Mouse (Mus musculus) inflammation-experienced regulatory T-cells (primary cell): ENCODE measurements around the gene Litaf. TPM values are rescaled to one million over a fixed set of nuclear protein-coding genes. Genes with fewer than 3 reads are reported as not detected.

Source experiments
- polyA plus RNA-seq, 2 experiments: library from polyadenylated mRNA; unstranded; fragments of 100-300 nt; shearing (Covaris generic); gene quantifications; one replicate each; pipeline ENCODE4 v1.2.1; 2017

Litaf gene
- polyA plus RNA-seq, result 10 to 100 TPM; 25.5 to 35.7 TPM

GRCm38 (mm10) chr16:11066029-11066832 is at the start of gene Litaf:
Litaf (minus strand) TSS chr16:11066157.

GRCm38 (mm10) chr16:11060645-11061044 is 5.3 kb downstream of the Litaf start, which contains the start of gene Snn:
Snn (plus strand) TSS chr16:11060945.

Other genes starting within 250 kb of the Litaf start
- 1 to 10 TPM; 2.9 to 5.3 TPM for gene Rmi2, start 231.1 kb downstream of the Litaf start, polyA plus RNA-seq
- gene Snn, start 5.2 kb downstream of the Litaf start, polyA plus RNA-seq, result 1 to 10 TPM; 1.4 to 2.0 TPM
- 10 to 100 TPM; 40.4 to 49.8 TPM for gene Txndc11, start 68.5 kb upstream of the Litaf start, polyA plus RNA-seq
- 100 to 1,000 TPM; 299 to 314 TPM for gene Zc3h7a, start 110.2 kb upstream of the Litaf start, polyA plus RNA-seq
- 100 to 1,000 TPM; 140 to 159 TPM for gene Rsl1d1, start 137.2 kb upstream of the Litaf start, polyA plus RNA-seq
- 100 to 1,000 TPM in 1 of 2 experiments, 10 to 100 TPM in 1; 90.1 to 102 TPM for gene Gspt1, start 188.2 kb upstream of the Litaf start, polyA plus RNA-seq
- 1 to 10 TPM in 1 of 2 experiments, not detected in 1; 1.4 TPM for gene Tnfrsf17, start 247.7 kb upstream of the Litaf start, polyA plus RNA-seq